In genomic region chr2:30626058-30626675, GRCm38 (mm10) we compare ENCODE assay signal across 11 mouse cellular contexts. TPM values are rescaled to one million over a fixed set of nuclear protein-coding genes. Genes with fewer than 3 reads are reported as not detected.
DNase-seq lines count a peak whose midpoint lies in the region; ATAC-seq lines count a peak whose summit lies in the region.
"Had no signal": no experiment of that assay in that cellular context is flagged by ENCODE, and none has a peak within 500 bp of the region (broad histone marks: within the 10 kb centered on the region; RNA-seq: fewer than 3 reads in every experiment).

No protein-coding gene starts in this region.

- no peaks in the 10 kb centered on the region for H3K36me3 ChIP-seq in kidney, embryonic 15.5 days
- H3K36me3 ChIP-seq: embryonic facial prominence, embryonic 15.5 days; heart, embryonic 12.5 days; liver, embryonic 15.5 days had no signal

- DNase-seq in kidney, postnatal 25 days: no peak
- peak; percentile 88 for DNase-seq in CD4-positive, CD25-positive, alpha-beta regulatory T cell, adult 2 months (ENCODE audit: low read depth, low spot score)
- DNase-seq in urinary bladder, postnatal 25 days (ENCODE audit: low spot score): no peak
- DNase-seq in yolk sac, embryonic 10.5 days (ENCODE audit: low spot score): no peak
- no peak for DNase-seq in right cerebral cortex, postnatal 14 days

- WGBS in kidney, embryonic 15.5 days: 44% methylated on average over 17 of the region's 17 CpGs

- H3K9me3 ChIP-seq in kidney, embryonic 15.5 days (replicated peaks): no peaks in the 10 kb centered on the region
- H3K9me3 ChIP-seq: embryonic facial prominence, embryonic 15.5 days; heart, embryonic 12.5 days; liver, embryonic 15.5 days had no signal

- H3K27ac ChIP-seq in kidney, embryonic 15.5 days: peak overlapping the region; percentile 1; the same call in 1 of the 2 replicates
- H3K27ac ChIP-seq: embryonic facial prominence, embryonic 15.5 days; liver, embryonic 15.5 days had no signal

- no peak overlapping the region for H3K4me2 ChIP-seq in kidney, embryonic 15.5 days
- H3K4me2 ChIP-seq: embryonic facial prominence, embryonic 15.5 days; heart, embryonic 12.5 days; liver, embryonic 15.5 days had no signal

- no peak for ATAC-seq in kidney, embryonic 15.5 days (replicated peaks; ENCODE audit: low FRiP score)
- ATAC-seq in activated CD4-positive, CD25-positive, alpha-beta regulatory T cell, adult 4 months: peak; percentile 88
- peak; percentile 57 for ATAC-seq in megakaryocyte, adult 5-6 weeks (ENCODE audit: poor library complexity, severe bottlenecking)

- H3K9ac ChIP-seq in kidney, embryonic 15.5 days: no peak overlapping the region
- H3K9ac ChIP-seq: embryonic facial prominence, embryonic 15.5 days; heart, embryonic 12.5 days; liver, embryonic 15.5 days had no signal

- H3K4me3 ChIP-seq in kidney, embryonic 15.5 days (replicated peaks): no peak overlapping the region
- H3K4me3 ChIP-seq: embryonic facial prominence, embryonic 15.5 days; heart, embryonic 12.5 days; liver, embryonic 15.5 days had no signal

- H3K27me3 ChIP-seq in kidney, embryonic 15.5 days: no peaks in the 10 kb centered on the region
- H3K27me3 ChIP-seq: embryonic facial prominence, embryonic 15.5 days; heart, embryonic 12.5 days; liver, embryonic 15.5 days had no signal

- H3K4me1 ChIP-seq in kidney, embryonic 15.5 days: peaks cover 28% of the 10 kb centered on the region
- H3K4me1 ChIP-seq: embryonic facial prominence, embryonic 15.5 days; liver, embryonic 15.5 days had no signal

RNA-seq across cellular contexts. Expression of gene Cstad, which starts 31.3 kb away (rescaled TPM):
- 1.2 and 1.8 TPM in 2 replicates for polyA plus RNA-seq in kidney, embryonic 15.5 days (2015; fragmentation: Nextera tagmentation; extraction: Ambion mirVana)
- 1 to 10 TPM; 1.2 to 2.0 TPM for polyA plus RNA-seq in activated CD4-positive, CD25-positive, alpha-beta regulatory T cell, adult 4 months (2017; shearing (Covaris generic))
- 0.27 and 0.60 TPM in 2 replicates for total RNA-seq in megakaryocyte, adult 5-6 weeks (2015)
- not detected in 2 replicates for total RNA-seq in megakaryocyte, adult 5-6 weeks (2017)
- polyA plus RNA-seq: liver, embryonic 15.5 days had no signal
